Mouse (Mus musculus) liver, embryonic 15.5 days (tissue): ENCODE results near the gene Thra. TPM values are rescaled to one million over a fixed set of nuclear protein-coding genes. Genes with fewer than 3 reads are reported as not detected.
"Not testable (repeated sequence)": the region's sequence is repeated elsewhere in the genome, so short reads cannot be mapped to it uniquely, and the experiment has no call there.

Experiments used
- ATAC-seq: fragments of 200-750 bp; cut with Nextera tagmentation; 2 replicates; pipeline ENCODE4 v1.8.0; 2017; ENCODE audit warnings: moderate number of reproducible peaks, mild to moderate bottlenecking, moderate library complexity; ENCODE audit not compliant: insufficient read depth
- H3K27ac ChIP-seq: fragments of 300-500 bp; sonication (generic); replicated peaks from 2 replicates; pipeline ENCODE4 v1.5.1; 2015; ENCODE audit warnings: mild to moderate bottlenecking, inconsistent platforms
- H3K27me3 ChIP-seq: fragments of 300-500 bp; sonication (generic); 2 replicates; pipeline ENCODE4 v1.6.1; 2015; ENCODE audit warnings: mild to moderate bottlenecking, inconsistent platforms
- H3K36me3 ChIP-seq: fragments of 300-500 bp; sonication (generic); replicated peaks from 2 replicates; pipeline ENCODE4 v1.6.1; 2015; ENCODE audit warnings: moderate library complexity, mild to moderate bottlenecking, inconsistent platforms
- H3K4me1 ChIP-seq: fragments of 300-500 bp; sonication (generic); replicated peaks from 2 replicates; pipeline ENCODE4 v1.6.1; 2015; ENCODE audit warnings: inconsistent platforms
- H3K4me2 ChIP-seq: fragments of 300-500 bp; sonication (generic); 2 replicates; pipeline ENCODE4 v1.6.1; 2015; ENCODE audit warnings: moderate library complexity, mild to moderate bottlenecking, inconsistent platforms
- H3K4me3 ChIP-seq: fragments of 300-500 bp; sonication (generic); replicated peaks from 2 replicates; pipeline ENCODE4 v1.5.1; 2015; ENCODE audit warnings: mild to moderate bottlenecking, inconsistent platforms
- H3K9ac ChIP-seq: fragments of 300-500 bp; sonication (generic); 2 replicates; pipeline ENCODE4 v1.6.1; 2015; ENCODE audit warnings: moderate library complexity, mild to moderate bottlenecking, inconsistent platforms
- H3K9me3 ChIP-seq: fragments of 300-500 bp; sonication (generic); replicated peaks from 2 replicates; pipeline ENCODE4 v1.6.1; 2016; ENCODE audit warnings: inconsistent platforms
- WGBS: fragments of 180-500 bp; shearing (Covaris S2); methylation state at CpG from one replicate; pipeline ENCODE4 v1.1.7; 2015; ENCODE audit warnings: mixed read lengths; ENCODE audit not compliant: insufficient replicate concordance; 5-methylcytosine and 5-hydroxymethylcytosine counted together
- polyA plus RNA-seq: library from polyadenylated mRNA; unstranded; fragments of >200 nt; fragmentation: Nextera tagmentation; extraction: Ambion mirVana; gene quantifications from 2 replicates; pipeline ENCODE4 v1.2.1, GENCODE M21; 2015

The Thra gene
- polyA plus RNA-seq, 1 experiment from 2014 or later = 7.2 TPM

DNA sequence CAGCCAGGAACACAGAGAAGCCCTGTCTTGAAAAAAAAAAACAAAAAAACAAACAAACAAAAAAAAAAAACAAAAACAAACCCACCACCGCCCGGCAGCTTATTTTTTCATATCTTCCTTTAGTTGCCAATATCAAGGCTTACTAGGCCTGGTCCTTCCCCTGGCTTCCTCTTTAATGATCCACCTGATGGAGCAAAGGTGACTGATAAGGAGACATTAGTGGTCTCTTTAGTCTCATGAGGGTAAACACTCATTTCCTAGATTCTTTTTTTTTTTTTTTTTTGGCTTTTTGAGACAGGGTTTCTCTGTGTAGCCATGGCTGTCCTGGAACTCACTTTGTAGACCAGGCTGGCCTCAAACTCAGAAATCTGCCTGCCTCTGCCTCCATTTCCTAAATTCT, 3.2 kb upstream of the Thra start:
- H3K9ac ChIP-seq, H3K9me3 ChIP-seq, H3K4me2 ChIP-seq, ATAC-seq, H3K27me3 ChIP-seq, H3K4me3 ChIP-seq, H3K36me3 ChIP-seq, H3K27ac ChIP-seq: not testable (repeated sequence)
- H3K4me1 ChIP-seq = peaks cover 43% of the 10 kb centered on the region
- WGBS = 49% methylated on average over 2 of the region's 2 CpGs

DNA sequence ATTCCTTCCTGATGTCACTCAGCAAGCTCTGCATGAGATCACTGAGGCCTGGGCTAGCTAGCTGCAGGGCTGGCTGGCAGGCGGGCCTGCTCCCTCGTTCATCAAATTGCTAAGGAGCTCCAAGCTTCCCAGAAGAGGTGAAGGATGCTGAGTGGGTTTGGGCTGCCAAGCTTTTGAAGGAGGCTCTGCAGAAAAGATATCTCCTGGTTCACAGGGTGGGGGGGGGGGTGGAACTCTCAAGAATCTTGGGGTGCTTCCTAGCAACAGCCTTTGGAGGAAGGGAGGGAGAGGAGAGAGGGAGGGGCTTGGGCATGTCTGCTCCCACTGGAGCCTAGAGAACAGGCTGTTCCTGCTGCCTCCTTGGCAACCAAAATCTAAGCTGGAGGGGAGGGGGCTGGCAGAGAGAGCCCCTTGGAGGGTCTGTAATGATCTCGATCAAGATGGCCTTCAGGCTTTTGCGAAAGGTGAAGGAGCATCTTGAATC, 2.0 kb upstream of the Thra start:
- Histone ChIP-seq H3K4me3 (no peak overlapping the region), H3K4me2 (peak overlapping the region; percentile 44), H3K9ac (peak overlapping the region; percentile 15; the same call in 1 of the 2 replicates), H3K27ac (peak overlapping the region; percentile 38; the same call in 1 of the 2 replicates), H3K36me3 (no peaks in the 10 kb centered on the region), H3K9me3 (peaks cover 5% of the 10 kb centered on the region; the same call in 1 of the 2 replicates), H3K27me3 (no peaks in the 10 kb centered on the region), H3K4me1 (peaks cover 56% of the 10 kb centered on the region)
- ATAC-seq = no peak
- 38% methylated on average over 4 of the region's 4 CpGs for WGBS

GRCm38 (mm10) chr11:98738925-98739324, 1.5 kb upstream of the Thra start:
- H3K9me3 ChIP-seq = peaks cover 5% of the 10 kb centered on the region; the same call in 1 of the 2 replicates
- no peak for ATAC-seq
- no peaks in the 10 kb centered on the region for H3K36me3 ChIP-seq
- H3K4me3 ChIP-seq = no peak overlapping the region
- no peaks in the 10 kb centered on the region for H3K27me3 ChIP-seq
- peaks cover 60% of the 10 kb centered on the region for H3K4me1 ChIP-seq
- H3K27ac ChIP-seq = peak overlapping the region; percentile 38; the same call in 1 of the 2 replicates
- 35% methylated on average over 9 of the region's 9 CpGs for WGBS
- H3K9ac ChIP-seq = peak overlapping the region; percentile 15; the same call in 1 of the 2 replicates
- peak overlapping the region; percentile 44 for H3K4me2 ChIP-seq

GRCm38 (mm10) chr11:98740026-98740392, 429 bp upstream of the Thra start:
- Histone ChIP-seq H3K4me1 (peaks cover 71% of the 10 kb centered on the region), H3K4me2 (peak overlapping the region; percentile 99), H3K9me3 (no peaks in the 10 kb centered on the region), H3K9ac (peak overlapping the region; percentile 88), H3K27ac (peak overlapping the region; percentile 91), H3K4me3 (peak overlapping the region; percentile 88), H3K27me3 (no peaks in the 10 kb centered on the region), H3K36me3 (no peaks in the 10 kb centered on the region)
- ATAC-seq = 0 out of 2 replicates have a peak, but pooled peaks have one; percentile 13
- 18% methylated on average over 8 of the region's 8 CpGs for WGBS

DNA sequence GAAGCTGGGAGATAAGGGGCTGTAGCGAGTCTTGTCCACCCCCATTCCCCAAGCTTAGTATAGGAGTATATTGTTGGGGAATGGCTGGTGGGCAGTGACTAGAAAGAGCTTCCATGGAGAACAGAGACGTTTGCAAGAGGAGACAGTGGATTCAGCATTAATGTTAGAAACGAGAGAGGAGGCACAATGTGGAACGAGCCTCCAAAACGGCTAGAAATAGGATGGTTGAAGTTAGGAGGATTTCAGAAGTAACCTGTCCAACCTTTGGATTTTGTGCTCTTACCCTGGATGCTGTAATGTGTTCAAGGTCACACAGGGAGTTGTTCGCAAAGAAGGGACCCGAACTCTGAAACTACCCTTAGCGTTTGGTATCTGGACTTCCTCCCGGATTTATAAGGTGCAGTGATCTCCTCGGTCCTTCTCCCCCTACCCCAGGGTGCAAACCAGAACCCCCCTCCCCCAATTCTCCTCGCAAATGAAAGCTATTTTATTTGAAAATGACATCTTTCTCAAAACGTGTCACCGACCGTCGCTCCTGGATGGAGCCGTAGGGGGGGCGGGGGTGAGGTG, 698 bp downstream of the Thra start:
- WGBS = under 1% methylated on average over 17 of the region's 17 CpGs
- peak overlapping the region; percentile 91 for H3K27ac ChIP-seq
- peak overlapping the region; percentile 88 for H3K9ac ChIP-seq
- H3K4me1 ChIP-seq = peaks cover 82% of the 10 kb centered on the region
- peak overlapping the region; percentile 99 for H3K4me2 ChIP-seq
- ATAC-seq = peak; percentile 5; the same call in 1 of the 2 replicates
- H3K36me3 ChIP-seq = 0 out of 2 replicates have a peak, but pooled peaks cover 2% of the 10 kb centered on the region
- H3K27me3 ChIP-seq = no peaks in the 10 kb centered on the region
- H3K9me3 ChIP-seq = no peaks in the 10 kb centered on the region
- H3K4me3 ChIP-seq = peak overlapping the region; percentile 88

- peaks cover 89% of the 10 kb centered on the region for H3K4me1 ChIP-seq
- H3K36me3 ChIP-seq = 0 out of 2 replicates have a peak, but pooled peaks cover 2% of the 10 kb centered on the region
- WGBS = under 1% methylated on average over 66 of the region's 86 CpGs
- H3K9me3 ChIP-seq = no peaks in the 10 kb centered on the region
- peak overlapping the region; percentile 91 for H3K27ac ChIP-seq
- peak; percentile 73 for ATAC-seq
- peak overlapping the region; percentile 99 for H3K4me2 ChIP-seq
- H3K4me3 ChIP-seq = peak overlapping the region; percentile 88
- H3K27me3 ChIP-seq = no peaks in the 10 kb centered on the region
- H3K9ac ChIP-seq = peak overlapping the region; percentile 88
These were observed 1.4 kb downstream of the Thra start for GRCm38 (mm10) chr11:98741622-98742396.

DNA sequence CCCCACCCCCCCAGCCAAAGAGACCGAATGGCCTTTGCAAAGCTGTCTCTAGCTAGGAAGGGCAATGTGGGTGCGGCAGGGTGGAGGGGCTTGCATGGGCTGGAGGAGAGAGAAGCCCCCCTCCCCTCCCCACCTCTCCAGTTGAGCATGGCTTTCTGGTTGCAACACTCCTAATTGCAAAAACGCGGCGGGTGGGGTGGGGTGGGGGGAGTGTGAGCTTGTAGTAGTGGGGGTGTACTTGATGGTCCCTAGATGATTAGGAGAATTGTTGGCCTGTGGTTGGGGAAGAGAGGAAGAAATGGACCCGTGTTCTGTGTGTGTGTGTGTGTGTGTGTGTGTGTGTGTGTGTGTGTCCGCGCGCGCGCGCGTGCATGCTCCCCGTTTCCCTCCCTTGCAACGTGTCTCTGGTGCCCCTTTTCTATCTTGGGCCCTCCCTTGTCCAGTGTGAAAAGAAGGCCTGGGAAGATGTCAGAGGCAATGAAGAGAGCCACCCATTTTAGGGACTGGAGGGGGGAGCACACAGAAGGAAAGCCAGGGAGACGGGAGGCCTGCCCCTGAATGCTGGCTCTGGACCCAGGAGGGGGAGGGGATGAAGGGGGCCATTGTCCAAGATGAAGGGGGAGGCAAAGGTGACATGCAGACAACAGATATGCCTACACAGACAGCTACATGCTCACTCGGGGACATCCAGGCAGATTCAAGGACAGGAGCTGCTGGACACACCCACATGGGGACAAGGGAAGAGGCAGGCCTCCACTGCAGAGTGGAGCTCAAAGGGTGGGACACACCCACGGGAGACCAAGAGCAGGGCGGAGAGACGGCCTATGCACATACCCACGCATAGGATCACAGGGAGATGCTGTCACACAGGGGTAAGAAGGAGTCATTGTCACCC, 2.2 kb downstream of the Thra start:
- Histone ChIP-seq H3K9me3 (no peaks in the 10 kb centered on the region), H3K36me3 (0 out of 2 replicates have a peak, but pooled peaks cover 2% of the 10 kb centered on the region), H3K4me2 (peak overlapping the region; percentile 99), H3K27me3 (no peaks in the 10 kb centered on the region), H3K9ac (peak overlapping the region; percentile 88), H3K27ac (peak overlapping the region; percentile 91), H3K4me1 (peaks cover 97% of the 10 kb centered on the region), H3K4me3 (peak overlapping the region; percentile 88)
- 1% methylated on average over 21 of the region's 21 CpGs for WGBS
- ATAC-seq = no peak

- ATAC-seq = no peak
- Histone ChIP-seq H3K36me3 (0 out of 2 replicates have a peak, but pooled peaks cover 2% of the 10 kb centered on the region), H3K27me3 (no peaks in the 10 kb centered on the region), H3K4me2 (peak overlapping the region; percentile 99), H3K4me3 (peak overlapping the region; percentile 88; the same call in 1 of the 2 replicates), H3K27ac (peak overlapping the region; percentile 91), H3K9ac (peak overlapping the region; percentile 88; the same call in 1 of the 2 replicates), H3K4me1 (peaks cover 97% of the 10 kb centered on the region), H3K9me3 (no peaks in the 10 kb centered on the region)
- WGBS = 21% methylated on average over 9 of the region's 9 CpGs
These were observed 3.4 kb downstream of the Thra start for GRCm38 (mm10) chr11:98743655-98744345.

- Histone ChIP-seq H3K9ac (peak overlapping the region; percentile 88; the same call in 1 of the 2 replicates), H3K36me3 (0 out of 2 replicates have a peak, but pooled peaks cover 2% of the 10 kb centered on the region)
- no peak for ATAC-seq
These were observed 4.1 kb downstream of the Thra start for GRCm38 (mm10) chr11:98744456-98745019.

More at GRCm38 (mm10) chr11:98744456-98745019, 4.1 kb downstream of the Thra start:
- Histone ChIP-seq H3K4me3 (no peak overlapping the region), H3K27ac (peak overlapping the region; percentile 91), H3K4me1 (peaks cover 97% of the 10 kb centered on the region), H3K4me2 (peak overlapping the region; percentile 99), H3K27me3 (no peaks in the 10 kb centered on the region), H3K9me3 (no peaks in the 10 kb centered on the region)
- 71% methylated on average over 7 of the region's 7 CpGs for WGBS
